Mouse (Mus musculus) limb, embryonic 11.5 days (tissue): ENCODE measurements around the gene Vwa1. TPM values are rescaled to one million over a fixed set of nuclear protein-coding genes. Genes with fewer than 3 reads are reported as not detected.
"Not testable (repeated sequence)": the region's sequence is repeated elsewhere in the genome, so short reads cannot be mapped to it uniquely, and the experiment has no call there.

Source experiments
- ATAC-seq: fragments of 200-750 bp; cut with Nextera tagmentation; 2 replicates; pipeline ENCODE4 v1.8.0; 2017; ENCODE audit warnings: low read depth; ENCODE audit not compliant: insufficient number of reproducible peaks, low FRiP score, low TSS enrichment
- DNase-seq: peaks from one replicate; pipeline ENCODE4 v3.0.0-alpha.2; 2015; ENCODE audit warnings: low spot score
- H3K27ac ChIP-seq: fragments of 300-500 bp; sonication (generic); replicated peaks from 2 replicates; pipeline ENCODE4 v1.5.1; 2014; ENCODE audit warnings: low read depth, mild to moderate bottlenecking, low read length
- H3K27me3 ChIP-seq: fragments of 300-500 bp; sonication (generic); 2 replicates; pipeline ENCODE4 v1.6.1; 2014; ENCODE audit warnings: mild to moderate bottlenecking, low read length, mixed read lengths; ENCODE audit not compliant: control insufficient read depth, insufficient read depth
- H3K36me3 ChIP-seq: fragments of 300-500 bp; sonication (generic); 2 replicates; pipeline ENCODE4 v1.6.1; 2014; ENCODE audit warnings: mild to moderate bottlenecking, low read length, moderate library complexity, mixed read lengths; ENCODE audit not compliant: control insufficient read depth, insufficient read depth
- H3K4me1 ChIP-seq: fragments of 300-500 bp; sonication (generic); 2 replicates; pipeline ENCODE4 v1.6.1; 2014; ENCODE audit warnings: low read length, mixed read lengths; ENCODE audit not compliant: control insufficient read depth, insufficient read depth
- H3K4me2 ChIP-seq: fragments of 300-500 bp; sonication (generic); 2 replicates; pipeline ENCODE4 v1.6.1; 2014; ENCODE audit warnings: low read depth, mild to moderate bottlenecking, moderate library complexity; ENCODE audit not compliant: severe bottlenecking
- H3K4me3 ChIP-seq: fragments of 300-500 bp; sonication (generic); 2 replicates; pipeline ENCODE4 v1.5.1; 2014; ENCODE audit warnings: low read depth, low read length
- H3K9ac ChIP-seq: fragments of 300-500 bp; sonication (generic); 2 replicates; pipeline ENCODE4 v1.6.1; 2014; ENCODE audit warnings: mild to moderate bottlenecking, low read length
- H3K9me3 ChIP-seq: fragments of 300-500 bp; sonication (generic); 2 replicates; pipeline ENCODE4 v1.6.1; 2016; ENCODE audit warnings: low read length; ENCODE audit not compliant: control insufficient read depth
- WGBS: fragments of 180-500 bp; shearing (Covaris S2); extraction: QIAGEN DNeasy Blood & Tissue Kit; methylation state at CpG from one replicate; pipeline ENCODE4 v1.1.7; 2014; 5-methylcytosine and 5-hydroxymethylcytosine counted together
- polyA plus RNA-seq: library from polyadenylated mRNA; unstranded; fragments of >200 nt; fragmentation: Nextera tagmentation; extraction: Ambion mirVana; gene quantifications from 2 replicates; pipeline ENCODE4 v1.2.1, GENCODE M21; 2014

Gene Vwa1
- polyA plus RNA-seq, 1 experiment from 2014 or later: 5.3 TPM

- no peak for DNase-seq
- H3K36me3 ChIP-seq: peaks cover 32% of the 10 kb centered on the region
- H3K27ac ChIP-seq: no peak overlapping the region
- 92% methylated on average over 5 of the region's 5 CpGs for WGBS
- H3K27me3 ChIP-seq: no peaks in the 10 kb centered on the region
- H3K4me2 ChIP-seq: no peak overlapping the region
- no peak overlapping the region for H3K4me3 ChIP-seq
- no peaks in the 10 kb centered on the region for H3K4me1 ChIP-seq
- no peaks in the 10 kb centered on the region for H3K9me3 ChIP-seq
- H3K9ac ChIP-seq: no peak overlapping the region
- no peak for ATAC-seq
Observed at GRCm38 (mm10) chr4:155745136-155745535, 29.4 kb downstream of the Vwa1 start.

GRCm38 (mm10) chr4:155744474-155744873 is 30.0 kb downstream of the Vwa1 start:
- H3K4me1 ChIP-seq: no peaks in the 10 kb centered on the region
- 89% methylated on average over 8 of the region's 8 CpGs for WGBS
- ATAC-seq (no peak), DNase-seq (no peak)
- no peaks in the 10 kb centered on the region for H3K9me3 ChIP-seq
- peaks cover 32% of the 10 kb centered on the region for H3K36me3 ChIP-seq
- H3K4me3 ChIP-seq: no peak overlapping the region
- H3K27me3 ChIP-seq: no peaks in the 10 kb centered on the region
- H3K27ac ChIP-seq: no peak overlapping the region
- no peak overlapping the region for H3K9ac ChIP-seq
- H3K4me2 ChIP-seq: no peak overlapping the region

- Histone ChIP-seq H3K4me3 (no peak overlapping the region), H3K27me3 (no peaks in the 10 kb centered on the region), H3K4me2 (no peak overlapping the region), H3K4me1 (no peaks in the 10 kb centered on the region), H3K27ac (no peak overlapping the region), H3K9ac (no peak overlapping the region), H3K9me3 (no peaks in the 10 kb centered on the region), H3K36me3 (peaks cover 19% of the 10 kb centered on the region)
- no peak for ATAC-seq
- WGBS: 95% methylated on average over 5 of the region's 5 CpGs
- DNase-seq: no peak
Observed at GRCm38 (mm10) chr4:155742684-155743083, 31.8 kb downstream of the Vwa1 start.

GRCm38 (mm10) chr4:155740681-155741080 is 33.8 kb downstream of the Vwa1 start:
- DNase-seq, H3K4me1 ChIP-seq, H3K4me2 ChIP-seq, H3K9me3 ChIP-seq, H3K27me3 ChIP-seq, H3K27ac ChIP-seq, ATAC-seq, H3K9ac ChIP-seq, H3K4me3 ChIP-seq: not testable (repeated sequence)
- WGBS: 90% methylated on average over 10 of the region's 10 CpGs
- peaks cover 13% of the 10 kb centered on the region for H3K36me3 ChIP-seq

- Histone ChIP-seq H3K4me3 (no peak overlapping the region), H3K36me3 (peaks cover 13% of the 10 kb centered on the region)
- WGBS: 84% methylated on average over 37 of the region's 37 CpGs
Observed at GRCm38 (mm10) chr4:155739741-155740636, 34.5 kb downstream of the Vwa1 start.

GRCm38 (mm10) chr4:155739152-155739551 is 35.3 kb downstream of the Vwa1 start:
- H3K36me3 ChIP-seq: peaks cover 13% of the 10 kb centered on the region
- H3K27me3 ChIP-seq: no peaks in the 10 kb centered on the region
- peaks cover 7% of the 10 kb centered on the region for H3K4me1 ChIP-seq
- H3K9ac ChIP-seq: no peak overlapping the region
- 84% methylated on average over 6 of the region's 6 CpGs for WGBS
- no peaks in the 10 kb centered on the region for H3K9me3 ChIP-seq
- DNase-seq (no peak), ATAC-seq (no peak)
- no peak overlapping the region for H3K4me2 ChIP-seq
- H3K4me3 ChIP-seq: no peak overlapping the region
- no peak overlapping the region for H3K27ac ChIP-seq

More at GRCm38 (mm10) chr4:155739741-155740636, 34.5 kb downstream of the Vwa1 start:
- H3K9ac ChIP-seq: no peak overlapping the region
- no peak for ATAC-seq
- no peaks in the 10 kb centered on the region for H3K9me3 ChIP-seq
- peaks cover 7% of the 10 kb centered on the region for H3K4me1 ChIP-seq
- DNase-seq: no peak
- no peak overlapping the region for H3K4me2 ChIP-seq
- H3K27ac ChIP-seq: no peak overlapping the region
- no peaks in the 10 kb centered on the region for H3K27me3 ChIP-seq

GRCm38 (mm10) chr4:155738262-155738661 is 36.2 kb downstream of the Vwa1 start:
- 68% methylated on average over 8 of the region's 8 CpGs for whole genome bisulfite sequencing
- no peak for ATAC-seq

GRCm38 (mm10) chr4:155736421-155736820 is 38.1 kb downstream of the Vwa1 start:
- H3K4me3 ChIP-seq: no peak overlapping the region
- H3K9ac ChIP-seq: no peak overlapping the region
- DNase-seq (no peak), ATAC-seq (no peak)
- H3K27ac ChIP-seq: no peak overlapping the region
- peaks cover 7% of the 10 kb centered on the region for H3K4me1 ChIP-seq
- peaks cover 4% of the 10 kb centered on the region for H3K36me3 ChIP-seq
- no peaks in the 10 kb centered on the region for H3K27me3 ChIP-seq
- no peaks in the 10 kb centered on the region for H3K9me3 ChIP-seq
- no peak overlapping the region for H3K4me2 ChIP-seq
- 92% methylated on average over 5 of the region's 5 CpGs for WGBS

More at GRCm38 (mm10) chr4:155738262-155738661, 36.2 kb downstream of the Vwa1 start:
- Histone ChIP-seq H3K27ac (no peak overlapping the region), H3K9me3 (no peaks in the 10 kb centered on the region), H3K9ac (no peak overlapping the region), H3K4me1 (peaks cover 7% of the 10 kb centered on the region), H3K4me3 (no peak overlapping the region), H3K36me3 (peaks cover 9% of the 10 kb centered on the region), H3K27me3 (no peaks in the 10 kb centered on the region), H3K4me2 (no peak overlapping the region)
- DNase-seq: no peak
